Mouse (Mus musculus) small intestine, adult 2 months (tissue): ENCODE measurements at regions not wholly inside any gene's neighbourhood (a gene's known extent, or its start where the extent isn't known, plus 50 kb on each side); places are given as distances from the start of the nearest gene placed in this dataset.

Experiments used
- H3K27ac ChIP-seq: fragments of 200-500 bp; 2 replicates; pipeline ENCODE4 v1.5.1; 2012; ENCODE audit warnings: low read depth, low read length, control low read depth, inconsistent platforms; ENCODE audit not compliant: insufficient read depth
- H3K27me3 ChIP-seq: fragments of 200-500 bp; 2 replicates; pipeline ENCODE4 v1.6.1; 2012; ENCODE audit warnings: mild to moderate bottlenecking, moderate library complexity, low read length, inconsistent platforms; ENCODE audit not compliant: control insufficient read depth, insufficient read depth
- H3K36me3 ChIP-seq: fragments of 200-500 bp; 2 replicates; pipeline ENCODE4 v1.6.1; 2012; ENCODE audit warnings: mild to moderate bottlenecking, low read length, control low read depth, inconsistent platforms; ENCODE audit not compliant: control insufficient read depth, insufficient read depth
- H3K4me1 ChIP-seq: fragments of 200-500 bp; 2 replicates; pipeline ENCODE4 v1.6.1; 2012; ENCODE audit warnings: low read length, inconsistent platforms, mixed read lengths; ENCODE audit not compliant: control insufficient read depth, insufficient read depth, insufficient read length
- H3K4me3 ChIP-seq: fragments of 200-500 bp; 2 replicates; pipeline ENCODE4 v1.5.1; 2012; ENCODE audit warnings: low read depth, mild to moderate bottlenecking, control low read depth, inconsistent platforms, low read length, moderate library complexity
- CTCF ChIP-seq: fragments of 200-500 bp; IDR thresholded peaks from 2 replicates; pipeline ENCODE4 v1.5.1; 2012; ENCODE audit warnings: low read depth, mild to moderate bottlenecking, control low read depth, inconsistent platforms, low read length, moderate library complexity, mixed read lengths; ENCODE audit not compliant: insufficient replicate concordance, insufficient read length; ENCODE audit errors: extremely low read depth
- POLR2A ChIP-seq: fragments of 200-500 bp; IDR thresholded peaks from 2 replicates; pipeline ENCODE4 v1.6.1; 2012; ENCODE audit warnings: low read depth, mild to moderate bottlenecking, control low read depth, inconsistent platforms, low read length, moderate library complexity
- WGBS: fragments of 180-500 bp; shearing (Covaris S2); methylation state at CpG from one replicate; pipeline ENCODE4 v1.1.7; 2018; 5-methylcytosine and 5-hydroxymethylcytosine counted together

GRCm38 (mm10) chr15:54120456-54120855 is 235.8 kb downstream of the Gm7489 start:
- Histone ChIP-seq H3K36me3 (no peaks in the 10 kb centered on the region), H3K27me3 (no peaks in the 10 kb centered on the region), H3K4me1 (no peaks in the 10 kb centered on the region), H3K4me3 (no peak overlapping the region), H3K27ac (no peak overlapping the region)
- WGBS: 83% methylated on average over 3 of the region's 3 CpGs
- no peak for TF ChIP-seq CTCF
- no peak for TF ChIP-seq POLR2A

GRCm38 (mm10) chr15:54164350-54164749 is 279.6 kb downstream of the Gm7489 start:
- no peaks in the 10 kb centered on the region for H3K4me1 ChIP-seq
- H3K27ac ChIP-seq: no peak overlapping the region
- H3K4me3 ChIP-seq: no peak overlapping the region
- H3K27me3 ChIP-seq: no peaks in the 10 kb centered on the region
- 25% methylated on average over 1 of the region's 1 CpGs for WGBS
- no peaks in the 10 kb centered on the region for H3K36me3 ChIP-seq
- TF ChIP-seq POLR2A: no peak
- TF ChIP-seq CTCF: no peak

GRCm38 (mm10) chr15:54167842-54168361 is 283.2 kb downstream of the Gm7489 start:
- WGBS: 96% methylated on average over 3 of the region's 3 CpGs
- H3K27me3 ChIP-seq: no peaks in the 10 kb centered on the region
- H3K4me1 ChIP-seq: no peaks in the 10 kb centered on the region
- H3K36me3 ChIP-seq: no peaks in the 10 kb centered on the region
- TF ChIP-seq POLR2A (no peak), CTCF (no peak)
- no peak overlapping the region for H3K27ac ChIP-seq
- H3K4me3 ChIP-seq: no peak overlapping the region

- H3K4me3 ChIP-seq: no peak overlapping the region
- 66% methylated on average over 2 of the region's 2 CpGs for WGBS
- H3K36me3 ChIP-seq: no peaks in the 10 kb centered on the region
- H3K27me3 ChIP-seq: no peaks in the 10 kb centered on the region
- TF ChIP-seq POLR2A: no peak
- TF ChIP-seq CTCF: no peak
- no peak overlapping the region for H3K27ac ChIP-seq
- H3K4me1 ChIP-seq: no peaks in the 10 kb centered on the region
Measured at GRCm38 (mm10) chr15:54177221-54177620, 292.5 kb downstream of the Gm7489 start.

DNA sequence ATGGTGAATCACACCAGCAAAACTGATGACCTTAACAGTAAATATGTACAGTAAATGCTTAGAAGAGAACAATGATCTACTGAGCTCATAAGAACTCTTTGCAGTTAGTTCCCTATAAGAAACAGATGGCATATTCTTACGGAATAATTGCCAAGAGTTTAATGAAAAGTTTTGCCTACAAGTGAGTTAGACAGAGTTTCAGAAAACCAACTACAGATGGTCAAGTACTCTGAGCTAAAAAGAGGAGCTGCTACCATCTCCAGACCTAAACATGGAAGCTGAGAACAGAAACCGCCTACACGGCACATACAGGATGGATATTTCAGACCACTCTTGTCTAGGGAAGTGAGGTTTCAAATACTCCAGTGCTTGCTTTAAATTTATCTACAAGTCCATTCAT is 293.1 kb downstream of the Gm7489 start:
- H3K27ac ChIP-seq: no peak overlapping the region
- no peaks in the 10 kb centered on the region for H3K36me3 ChIP-seq
- H3K4me3 ChIP-seq: no peak overlapping the region
- 87% methylated on average over 3 of the region's 3 CpGs for WGBS
- no peaks in the 10 kb centered on the region for H3K4me1 ChIP-seq
- H3K27me3 ChIP-seq: no peaks in the 10 kb centered on the region
- TF ChIP-seq POLR2A (no peak), CTCF (no peak)
